Mouse (Mus musculus) urinary bladder, postnatal 25 days (tissue): ENCODE results near the gene Pilra.

ENCODE experiments used
- DNase-seq: peaks from one replicate; pipeline ENCODE4 v3.0.0; 2022; ENCODE audit warnings: low spot score

Pilra gene

GRCm38 (mm10) chr5:137779053-137779933, 56.8 kb downstream of the Pilra start:
- DNase-seq = peak; percentile 46

- DNase-seq = peak; percentile 94
Observed at GRCm38 (mm10) chr5:137778635-137779034, 57.4 kb downstream of the Pilra start, which contains the start of gene Ppp1r35. Ppp1r35 (plus strand) TSS chr5:137778849.

GRCm38 (mm10) chr5:137777267-137777845, 58.7 kb downstream of the Pilra start:
- no peak for DNase-seq

- no peak for DNase-seq
Observed at GRCm38 (mm10) chr5:137776408-137776918, 59.6 kb downstream of the Pilra start.

- DNase-seq = no peak
Observed at GRCm38 (mm10) chr5:137775587-137776290, 60.3 kb downstream of the Pilra start.

- DNase-seq = no peak
Observed at GRCm38 (mm10) chr5:137772755-137773154, 63.3 kb downstream of the Pilra start.
